ENCODE assay signal across 26 mouse cellular contexts in genomic region chr2:69140816-69141215, GRCm38 (mm10). TPM values are rescaled to one million over a fixed set of nuclear protein-coding genes. Genes with fewer than 3 reads are reported as not detected.
DNase-seq lines count a peak whose midpoint lies in the region; ATAC-seq and TF ChIP-seq lines count a peak whose summit lies in the region.
"Had no signal": no experiment of that assay in that cellular context is flagged by ENCODE, and none has a peak within 500 bp of the region (broad histone marks: within the 10 kb centered on the region; RNA-seq: fewer than 3 reads in every experiment).

No protein-coding gene starts in this region.

- H3K4me3 ChIP-seq in lung, adult 2 months (replicated peaks; ENCODE audit: extremely low read depth, low read depth, low read length), result no peak overlapping the region
- H3K4me3 ChIP-seq in lung, postnatal 0 days (ENCODE audit: low read depth, low read length), result no peak overlapping the region
- H3K4me3 ChIP-seq: embryonic facial prominence, embryonic 12.5 days; embryonic facial prominence, embryonic 15.5 days; forebrain, embryonic 15.5 days; heart, adult 2 months; heart, embryonic 10.5 days; heart, embryonic 13.5 days; hindbrain, embryonic 12.5 days had no signal

- peak overlapping the region; percentile 26 for H3K27ac ChIP-seq in lung, postnatal 0 days (ENCODE audit: low read length)
- H3K27ac ChIP-seq: embryonic facial prominence, embryonic 12.5 days; embryonic facial prominence, embryonic 15.5 days; forebrain, embryonic 15.5 days; heart, adult 2 months; heart, embryonic 10.5 days; heart, embryonic 13.5 days; hindbrain, embryonic 12.5 days had no signal

- no peak for TF ChIP-seq POLR2A in lung, adult 2 months (IDR thresholded peaks at IDR 0.05; ENCODE audit: borderline replicate concordance, extremely low read depth, low read depth, low read length)

- peak; percentile 83 for ATAC-seq in lung, postnatal 0 days
- ATAC-seq: CD4-positive, CD25-positive, alpha-beta regulatory T cell, adult 4 months; forebrain, embryonic 15.5 days had no signal

- H3K36me3 ChIP-seq in lung, postnatal 0 days (ENCODE audit: insufficient read depth, low read length), result no peaks in the 10 kb centered on the region
- H3K36me3 ChIP-seq: embryonic facial prominence, embryonic 12.5 days; embryonic facial prominence, embryonic 15.5 days; forebrain, embryonic 15.5 days; heart, embryonic 10.5 days; heart, embryonic 13.5 days; hindbrain, embryonic 12.5 days had no signal

- WGBS in lung, adult 2 months, result 48% methylated on average over 4 of the region's 4 CpGs
- WGBS in lung, postnatal 0 days, result 50% methylated on average over 4 of the region's 4 CpGs

- H3K4me2 ChIP-seq in lung, postnatal 0 days (replicated peaks; ENCODE audit: low read depth, low read length), result no peak overlapping the region
- H3K4me2 ChIP-seq: embryonic facial prominence, embryonic 12.5 days; embryonic facial prominence, embryonic 15.5 days; forebrain, embryonic 15.5 days; heart, embryonic 13.5 days; hindbrain, embryonic 12.5 days had no signal

- H3K4me1 ChIP-seq in lung, adult 2 months (ENCODE audit: control insufficient read depth, insufficient read depth, low read length), result peaks cover 10% of the 10 kb centered on the region; the same call in 1 of the 2 replicates
- H3K4me1 ChIP-seq in lung, postnatal 0 days (ENCODE audit: insufficient read depth, low read depth, low read length), result no peaks in the 10 kb centered on the region
- H3K4me1 ChIP-seq: embryonic facial prominence, embryonic 12.5 days; forebrain, embryonic 15.5 days; hindbrain, embryonic 12.5 days had no signal

- H3K9me3 ChIP-seq in lung, postnatal 0 days (ENCODE audit: low read length), result no peaks in the 10 kb centered on the region
- H3K9me3 ChIP-seq: embryonic facial prominence, embryonic 12.5 days; embryonic facial prominence, embryonic 15.5 days; forebrain, embryonic 15.5 days; heart, embryonic 10.5 days; heart, embryonic 13.5 days; hindbrain, embryonic 12.5 days had no signal

- H3K9ac ChIP-seq in lung, postnatal 0 days (replicated peaks; ENCODE audit: low read depth), result no peak overlapping the region
- H3K9ac ChIP-seq: embryonic facial prominence, embryonic 12.5 days; embryonic facial prominence, embryonic 15.5 days; forebrain, embryonic 15.5 days; heart, embryonic 13.5 days; hindbrain, embryonic 12.5 days had no signal

- TF ChIP-seq CTCF in lung, adult 2 months (IDR thresholded peaks at IDR 0.05; ENCODE audit: insufficient read depth, low read length), result no peak
- TF ChIP-seq CTCF in lung, postnatal 0 days (IDR thresholded peaks at IDR 0.05), result no peak

- TF ChIP-seq EP300 in lung, postnatal 0 days (IDR thresholded peaks at IDR 0.05), result peak; percentile 94

- peak; percentile 21 to 50 for DNase-seq in lung, adult 18-20 months
- no peak for DNase-seq in lung, adult 2 months
- peak; percentile 50 for DNase-seq in lung, postnatal 0 days (ENCODE audit: low spot score)
- DNase-seq in lung, postnatal 10 days, result peak; percentile 29
- DNase-seq in lung, postnatal 36 days, result peak; percentile 66
- DNase-seq in ovary, postnatal 10 days (ENCODE audit: low spot score), result no peak
- DNase-seq in urinary bladder, adult 18-20 months (ENCODE audit: low spot score in 2 of 2), result no peak
- no peak for DNase-seq in layer of hippocampus, postnatal 14 days (ENCODE audit: low spot score in 2 of 2)
- DNase-seq: adrenal gland, adult 2 months; adrenal gland, postnatal 14 days; cerebellum, adult 11 months; cerebellum, adult 2 months; cerebellum, adult 9-11 months; cerebellum, postnatal 25 days; gastrocnemius, postnatal 25 days; heart, adult 2 months; heart, postnatal 14 days had no signal

- H3K27me3 ChIP-seq in lung, postnatal 0 days (replicated peaks; ENCODE audit: insufficient read depth, low read length), result no peaks in the 10 kb centered on the region
- H3K27me3 ChIP-seq: embryonic facial prominence, embryonic 12.5 days; embryonic facial prominence, embryonic 15.5 days; forebrain, embryonic 15.5 days; heart, embryonic 13.5 days; hindbrain, embryonic 12.5 days had no signal

RNA-seq across cellular contexts. Expression of gene Nostrin, which starts 5.2 kb away (rescaled TPM):
- polyA plus RNA-seq in lung, adult 2 months (2012; rRNA removed), result 11.0 and 24.1 TPM in 2 replicates
- polyA plus RNA-seq in lung, postnatal 0 days (2015; fragmentation: Nextera tagmentation; extraction: Ambion mirVana), result 47.2 and 48.0 TPM in 2 replicates
- total RNA-seq in layer of hippocampus, postnatal 14 days (2021), result 1 to 10 TPM; 5.7 to 7.5 TPM
- total RNA-seq: hematopoietic stem cell, adult 5-6 weeks; MEL had no signal

Comparison
In these comparisons a context has a peak if more than half of its experiments do, and no peak if none do; other contexts are left out.
1. DNase-seq: peak in lung, adult 18-20 months (2 of 2), lung, postnatal 0 days (single experiment), lung, postnatal 10 days (single experiment) and lung, postnatal 36 days (single experiment); none in lung, adult 2 months (single experiment), ovary, postnatal 10 days (single experiment), urinary bladder, adult 18-20 months (0 of 2) and layer of hippocampus, postnatal 14 days (0 of 2).